Mouse (Mus musculus) megakaryocyte progenitor cell, adult 5-6 weeks (primary cell): ENCODE measurements around the gene 1700017D01Rik. TPM values are rescaled to one million over a fixed set of nuclear protein-coding genes. Genes with fewer than 3 reads are reported as not detected.
A peak's percentile ranks its signal among the peaks of the same experiment; 100 is the strongest.

ENCODE experiments used
- ATAC-seq: replicated peaks from 2 replicates; pipeline ENCODE4 v1.8.0; 2016; ENCODE audit warnings: mild to moderate bottlenecking, moderate TSS enrichment, inconsistent platforms; ENCODE audit not compliant: poor library complexity
- total RNA-seq, 2 experiments: library from RNA; stranded (forward) in 1 of 2; stranded (reverse) in 1 of 2; fragments of 157-497, 149-512 nt in 1 of 2; fragments of 200-1000 nt in 1 of 2; gene quantifications; 2 replicates each; pipeline versions ENCODE4 v1.2.3 to v1.2.4; 2015 to 2017

The 1700017D01Rik gene
- total RNA-seq, 2 experiments from 2014 or later, result not detected

- no peak for ATAC-seq
Measured at GRCm38 (mm10) chr19:11048503-11048902, 82.2 kb downstream of the 1700017D01Rik start.

- peak; percentile 48 for ATAC-seq
Measured at GRCm38 (mm10) chr19:11048009-11048408, 82.7 kb downstream of the 1700017D01Rik start.

Other genes with a start within 250 kb of the 1700017D01Rik start
- gene Tmem109, start 248.9 kb downstream of the 1700017D01Rik start, total RNA-seq (2015), result 14.9 and 16.5 TPM in 2 replicates
- gene Tmem109, start 248.9 kb downstream of the 1700017D01Rik start, total RNA-seq (2017), result 13.2 and 17.8 TPM in 2 replicates
- gene Prpf19, start 235.6 kb downstream of the 1700017D01Rik start, total RNA-seq (2015), result 70.5 and 77.5 TPM in 2 replicates
- gene Prpf19, start 235.6 kb downstream of the 1700017D01Rik start, total RNA-seq (2017), result 159 and 191 TPM in 2 replicates
- not detected in 2 replicates for gene Zp1, start 210.2 kb downstream of the 1700017D01Rik start, total RNA-seq (2015)
- gene Zp1, start 210.2 kb downstream of the 1700017D01Rik start, total RNA-seq (2017), result not detected in 2 replicates
- 0.07 and 0.17 TPM in 2 replicates for gene Ptgdr2, start 193.7 kb downstream of the 1700017D01Rik start, total RNA-seq (2015)
- gene Ptgdr2, start 193.7 kb downstream of the 1700017D01Rik start, total RNA-seq (2017), result 0.07 TPM in 1 of 2 replicates, not detected in the other
- gene Ccdc86, start 181.6 kb downstream of the 1700017D01Rik start, total RNA-seq (2015), result 28.1 and 31.0 TPM in 2 replicates
- gene Ccdc86, start 181.6 kb downstream of the 1700017D01Rik start, total RNA-seq (2017), result 17.6 and 20.5 TPM in 2 replicates
- not detected in 2 replicates for gene Ms4a10, start 156.2 kb downstream of the 1700017D01Rik start, total RNA-seq (2015)
- not detected in 2 replicates for gene Ms4a10, start 156.2 kb downstream of the 1700017D01Rik start, total RNA-seq (2017)
- not detected in 2 replicates for gene Ms4a15, start 137.6 kb downstream of the 1700017D01Rik start, total RNA-seq (2015)
- not detected in 2 replicates for gene Ms4a15, start 137.6 kb downstream of the 1700017D01Rik start, total RNA-seq (2017)
- gene Ms4a18, start 112.8 kb downstream of the 1700017D01Rik start, total RNA-seq (2015), result not detected in 2 replicates
- gene Ms4a18, start 112.8 kb downstream of the 1700017D01Rik start, total RNA-seq (2017), result not detected in 2 replicates
- 0.17 TPM in 1 of 2 replicates, not detected in the other for gene Ms4a8a, start 49.8 kb downstream of the 1700017D01Rik start, total RNA-seq (2015)
- 1.5 TPM in 1 of 2 replicates, not detected in the other for gene Ms4a8a, start 49.8 kb downstream of the 1700017D01Rik start, total RNA-seq (2017)
- not detected in 2 replicates for gene 1700025F22Rik, start 34.4 kb upstream of the 1700017D01Rik start, total RNA-seq (2015)
- gene 1700025F22Rik, start 34.4 kb upstream of the 1700017D01Rik start, total RNA-seq (2017), result not detected in 2 replicates
- gene Ms4a13, start 65.9 kb upstream of the 1700017D01Rik start, total RNA-seq (2015), result not detected in 2 replicates
- not detected in 2 replicates for gene Ms4a13, start 65.9 kb upstream of the 1700017D01Rik start, total RNA-seq (2017)
- not detected in 2 replicates for gene Ms4a12, start 101.6 kb upstream of the 1700017D01Rik start, total RNA-seq (2015)
- gene Ms4a12, start 101.6 kb upstream of the 1700017D01Rik start, total RNA-seq (2017), result not detected in 2 replicates
- gene Ms4a1, start 135.4 kb upstream of the 1700017D01Rik start, total RNA-seq (2015), result not detected in 2 replicates
- gene Ms4a1, start 135.4 kb upstream of the 1700017D01Rik start, total RNA-seq (2017), result not detected in 2 replicates
- gene Ms4a5, start 153.0 kb upstream of the 1700017D01Rik start, total RNA-seq (2015), result not detected in 2 replicates
- not detected in 2 replicates for gene Ms4a5, start 153.0 kb upstream of the 1700017D01Rik start, total RNA-seq (2017)
- not detected in 2 replicates for gene Ms4a14, start 183.6 kb upstream of the 1700017D01Rik start, total RNA-seq (2015)
- gene Ms4a14, start 183.6 kb upstream of the 1700017D01Rik start, total RNA-seq (2017), result not detected in 2 replicates
- not detected in 2 replicates for gene Ms4a7, start 205.3 kb upstream of the 1700017D01Rik start, total RNA-seq (2015)
- 0.64 TPM in 1 of 2 replicates, not detected in the other for gene Ms4a7, start 205.3 kb upstream of the 1700017D01Rik start, total RNA-seq (2017)
- gene Ms4a4a, start 244.6 kb upstream of the 1700017D01Rik start, total RNA-seq (2015), result 0.49 TPM in 1 of 2 replicates, not detected in the other
- not detected in 2 replicates for gene Ms4a4a, start 244.6 kb upstream of the 1700017D01Rik start, total RNA-seq (2017)